Mouse (Mus musculus): ENCODE measurements at regions not wholly inside any gene's neighbourhood (a gene's known extent, or its start where the extent isn't known, plus 50 kb on each side); places are given as distances from the start of the nearest gene placed in this dataset.

DNA sequence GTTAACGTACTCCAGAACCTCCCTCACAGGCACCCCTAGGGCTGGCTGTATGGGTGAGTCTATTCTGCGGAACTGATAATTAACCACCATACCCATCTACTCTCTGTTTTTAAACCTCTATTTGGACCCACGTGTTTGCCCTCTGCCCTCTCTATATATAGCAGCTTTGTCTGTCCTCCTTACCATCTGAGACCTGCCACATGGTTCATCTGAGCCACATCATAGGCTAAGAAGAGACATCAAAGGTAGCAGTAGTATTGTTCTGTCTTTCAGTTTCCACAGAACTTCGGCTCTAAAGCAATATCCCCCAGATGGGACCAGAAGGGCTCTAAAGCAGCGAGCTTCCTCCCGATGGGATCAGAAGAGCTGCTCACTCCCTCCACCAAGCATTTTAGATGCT is 281.7 kb upstream of the Xylt1 start:
- DNase-seq (ENCODE audit: low read depth in 1 of 2, low spot score in 2 of 2): no peak

DNA sequence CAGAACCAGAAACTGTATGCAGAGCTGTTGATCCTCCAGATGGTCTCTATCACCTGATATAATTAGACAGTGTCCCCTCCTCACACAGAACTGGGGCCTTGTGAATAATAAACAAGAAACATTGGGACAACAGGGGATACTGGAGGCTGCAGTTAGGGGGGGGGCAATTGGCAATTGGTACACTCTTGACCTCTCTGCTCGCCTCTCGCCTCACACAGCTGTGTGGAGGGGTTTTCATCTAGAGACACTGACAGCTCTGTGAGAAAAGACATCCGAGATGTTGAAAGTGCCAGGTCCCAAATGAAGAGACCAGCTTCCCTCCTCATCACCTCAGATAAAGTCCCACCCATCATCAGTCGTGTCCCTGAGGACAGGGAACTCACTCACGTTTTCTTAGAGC is 277.7 kb upstream of the Xylt1 start:
- DNase-seq (ENCODE audit: low read depth in 1 of 2, low spot score in 2 of 2): no peak

DNA sequence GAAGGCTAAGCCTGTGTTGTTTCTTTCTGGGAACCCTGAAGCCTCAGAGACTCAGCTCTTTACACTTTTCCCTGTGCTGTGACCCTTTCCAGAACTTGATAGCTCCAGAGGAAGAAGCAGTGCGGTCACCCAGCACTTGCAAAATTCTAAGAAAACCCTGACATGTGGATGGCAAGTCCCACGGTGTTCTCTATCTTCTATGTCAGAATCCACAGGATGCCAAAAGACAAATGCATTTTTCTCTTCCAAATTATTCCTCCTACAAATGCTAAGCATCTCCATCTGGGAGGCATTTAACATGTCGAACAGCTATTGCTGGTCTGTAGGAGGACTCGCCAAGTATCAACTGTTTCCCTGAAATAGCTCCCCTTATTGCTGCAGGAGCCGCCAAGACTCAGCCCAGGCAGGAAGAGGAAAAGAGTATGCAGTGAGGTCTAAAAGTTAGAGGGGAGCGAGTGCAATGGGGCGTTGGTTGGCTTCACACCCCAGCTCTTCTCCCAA is 274.0 kb upstream of the Xylt1 start:
- no peak for DNase-seq (ENCODE audit: low read depth in 1 of 2, low spot score in 2 of 2)

DNA sequence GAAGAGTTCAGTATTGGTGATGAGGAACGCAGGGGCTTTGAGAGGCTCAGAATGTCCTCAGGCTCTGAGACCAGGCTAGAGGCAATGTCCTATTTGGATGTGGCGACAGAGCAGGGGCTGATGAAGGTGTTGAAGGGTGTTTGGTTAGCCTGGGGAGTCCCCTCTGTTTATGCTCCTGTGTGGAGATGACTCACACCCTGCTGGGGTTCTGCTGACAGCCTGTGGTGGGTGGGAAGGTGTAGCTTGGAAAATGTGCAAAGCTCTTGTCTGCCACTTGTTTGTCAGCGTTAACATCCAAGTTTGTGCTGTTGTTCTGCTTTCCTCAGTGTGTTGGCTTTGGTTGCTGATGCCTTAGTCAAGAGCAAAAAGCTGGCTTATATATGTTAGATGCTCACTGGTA is 272.4 kb upstream of the Xylt1 start:
- no peak for DNase-seq (ENCODE audit: low read depth in 1 of 2, low spot score in 2 of 2)

GRCm38 (mm10) chr7:117127728-117128127 is 253.1 kb upstream of the Xylt1 start:
- DNase-seq (ENCODE audit: low read depth in 1 of 2, low spot score in 2 of 2): no peak

DNA sequence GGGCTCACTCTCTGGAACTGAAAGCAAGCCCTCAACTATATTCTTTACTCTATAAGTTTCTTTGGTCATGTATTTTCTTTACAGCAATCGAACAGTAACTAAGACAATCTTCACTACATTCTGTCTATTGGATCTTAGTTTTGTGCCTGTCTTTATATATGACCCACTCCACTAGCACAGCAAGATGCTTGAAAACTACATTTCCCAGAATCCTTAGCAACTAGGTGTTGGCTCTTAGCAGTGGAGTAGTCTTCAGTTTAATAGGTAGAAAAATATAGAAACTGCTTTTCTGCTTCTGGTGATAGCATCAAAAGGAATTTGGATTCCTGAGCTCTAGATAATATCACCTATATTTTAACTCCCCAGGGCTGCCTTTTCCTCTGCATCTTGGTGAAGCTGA is 245.9 kb upstream of the Xylt1 start:
- DNase-seq (ENCODE audit: low read depth in 1 of 2, low spot score in 2 of 2): no peak

DNA sequence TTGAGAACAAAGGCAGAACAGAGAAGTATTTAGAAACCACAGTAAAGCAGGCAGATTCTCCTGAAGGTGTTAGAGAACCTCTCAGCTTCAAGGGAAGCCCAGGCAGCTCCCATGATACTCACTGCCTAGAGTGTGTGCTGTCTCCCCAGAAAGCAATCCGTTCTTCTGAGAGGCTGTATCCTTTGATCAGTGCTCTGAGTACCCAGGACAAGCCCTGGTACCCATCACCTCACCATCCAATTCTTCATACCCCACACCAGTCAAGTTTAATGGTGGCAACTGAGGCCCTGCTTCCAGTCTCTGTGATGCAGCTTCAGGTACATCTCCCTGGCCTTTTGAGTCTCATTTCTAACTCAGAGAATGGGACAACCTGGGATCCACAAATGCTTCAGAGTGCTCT is 242.1 kb upstream of the Xylt1 start:
- DNase-seq (ENCODE audit: low read depth in 1 of 2, low spot score in 2 of 2): no peak

DNA sequence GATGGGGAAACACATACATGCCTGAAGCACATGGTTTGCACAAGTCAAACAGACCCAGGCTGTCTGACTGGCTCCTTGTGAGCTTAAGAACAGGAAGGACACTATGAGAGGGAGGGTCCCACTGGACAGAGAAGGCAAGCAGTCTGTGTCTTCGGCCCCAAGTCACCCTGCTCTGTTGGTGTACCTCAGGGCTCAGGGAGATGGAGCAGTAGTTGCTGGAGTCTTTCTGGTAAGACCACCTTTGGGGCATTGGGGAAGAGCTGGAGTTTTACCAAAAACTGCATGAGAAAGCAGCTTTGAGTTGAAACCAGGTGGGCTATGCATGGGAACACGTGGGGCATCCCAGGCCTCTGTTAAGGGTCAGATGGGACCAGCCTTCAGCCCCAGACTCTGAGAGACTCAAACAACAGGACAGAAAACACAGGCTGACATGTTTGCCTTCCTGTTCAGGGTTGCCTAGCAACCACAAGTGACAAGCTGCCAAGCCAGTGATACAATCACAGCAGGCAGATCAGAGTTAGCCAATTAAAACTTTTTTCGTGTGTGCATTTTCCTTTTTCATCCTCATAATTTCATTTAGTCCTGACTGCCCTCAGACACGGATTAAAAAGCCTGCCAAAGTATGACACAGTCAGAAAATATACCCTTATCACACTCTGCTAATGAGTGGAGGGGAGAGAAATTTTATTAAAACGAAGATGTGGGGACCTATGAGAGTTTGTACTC is 241.4 kb upstream of the Xylt1 start:
- no peak for DNase-seq (ENCODE audit: low read depth in 1 of 2, low spot score in 2 of 2)

DNA sequence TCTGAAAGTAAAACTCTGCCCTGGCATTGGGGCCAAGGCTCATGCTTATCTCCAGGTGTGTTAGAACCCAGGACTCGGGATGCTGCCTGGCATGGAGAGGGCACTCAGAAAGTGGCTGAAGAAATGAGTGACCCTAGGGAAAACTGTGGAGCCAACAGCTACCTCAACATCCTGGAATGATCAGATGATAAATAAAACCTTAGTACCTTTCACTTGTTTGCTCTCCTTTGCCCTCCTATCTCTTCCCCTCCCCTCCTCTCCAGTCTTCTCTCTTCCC is 240.9 kb upstream of the Xylt1 start:
- no peak for DNase-seq (ENCODE audit: low read depth in 1 of 2, low spot score in 2 of 2)

DNA sequence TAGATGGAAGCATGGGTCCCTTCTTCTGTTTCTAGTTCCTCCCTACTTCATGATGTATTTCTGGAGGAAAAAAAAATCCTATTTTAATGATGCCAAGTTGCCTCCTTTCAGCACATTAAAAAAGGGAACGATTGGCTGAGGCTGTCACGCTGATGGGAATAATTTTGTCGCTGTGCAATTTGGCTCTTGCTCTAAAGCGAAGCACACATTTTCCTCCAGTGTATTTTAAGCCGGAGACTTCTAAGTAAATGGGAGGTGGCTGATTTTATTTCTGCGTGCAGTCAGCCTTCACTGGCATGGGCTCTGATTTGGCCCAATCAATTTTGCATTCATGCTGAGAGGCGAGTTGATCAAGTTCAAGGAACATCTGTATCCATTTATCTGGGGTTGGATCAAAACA is 234.0 kb upstream of the Xylt1 start:
- DNase-seq (ENCODE audit: low read depth in 1 of 2, low spot score in 2 of 2): no peak

DNA sequence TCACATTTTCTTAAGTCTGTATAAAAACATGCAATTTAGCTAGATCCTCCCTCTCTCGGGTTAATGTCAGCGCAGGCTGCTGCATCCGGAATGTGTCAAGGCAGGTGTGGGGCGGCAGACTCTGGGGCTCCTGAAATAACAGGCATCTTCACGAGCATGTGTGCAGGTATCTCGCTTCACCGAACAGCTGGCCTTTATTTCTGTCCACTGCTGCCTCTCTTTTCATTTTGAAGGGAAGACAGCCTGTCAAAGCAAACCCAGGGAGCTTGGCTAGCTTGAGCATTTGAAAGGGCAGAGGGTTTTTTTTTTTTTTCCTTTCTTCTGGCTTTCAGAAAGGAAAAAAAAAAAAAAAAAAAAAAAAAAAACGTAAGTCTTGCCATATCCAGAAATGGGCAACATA is 230.4 kb upstream of the Xylt1 start:
- DNase-seq (ENCODE audit: low read depth in 1 of 2, low spot score in 2 of 2): no peak

- DNase-seq (ENCODE audit: low read depth in 1 of 2, low spot score in 2 of 2): no peak
These were observed 226.8 kb upstream of the Xylt1 start for GRCm38 (mm10) chr7:117153826-117154550.

DNA sequence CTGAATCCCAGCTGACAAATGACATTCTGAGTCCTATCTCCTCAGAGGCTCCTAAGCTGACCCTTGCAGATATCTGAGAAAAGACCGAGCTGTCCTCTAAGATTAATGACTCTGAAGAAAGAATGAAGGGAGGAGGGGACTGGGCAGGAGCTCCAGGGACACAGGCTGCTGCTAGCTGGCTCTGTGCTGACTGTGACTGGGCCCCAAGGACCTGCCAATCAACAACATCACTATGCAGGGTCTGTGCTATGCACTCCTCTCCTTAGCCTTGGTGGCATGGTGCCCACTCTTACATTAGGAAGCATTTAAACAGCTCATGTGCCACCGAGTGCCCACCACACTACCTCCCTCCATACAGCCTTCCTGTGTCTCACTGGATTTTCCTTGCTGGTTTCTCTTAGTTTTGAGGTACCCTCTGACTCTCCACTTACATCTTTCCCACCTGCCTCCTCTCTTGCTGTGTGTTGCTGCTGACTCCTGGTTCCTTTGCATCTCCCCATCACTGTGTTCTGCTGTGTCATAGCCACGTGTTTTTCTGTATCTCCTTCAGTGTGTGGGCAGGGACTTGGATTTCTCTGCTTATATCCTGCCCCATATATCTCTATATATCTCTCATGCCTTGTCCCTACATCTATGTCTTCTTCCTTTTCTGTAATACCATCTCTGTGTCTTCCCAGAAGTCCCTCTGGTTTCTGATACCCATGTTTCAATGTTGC is 219.4 kb upstream of the Xylt1 start:
- DNase-seq (ENCODE audit: low read depth in 1 of 2, low spot score in 2 of 2): no peak

DNA sequence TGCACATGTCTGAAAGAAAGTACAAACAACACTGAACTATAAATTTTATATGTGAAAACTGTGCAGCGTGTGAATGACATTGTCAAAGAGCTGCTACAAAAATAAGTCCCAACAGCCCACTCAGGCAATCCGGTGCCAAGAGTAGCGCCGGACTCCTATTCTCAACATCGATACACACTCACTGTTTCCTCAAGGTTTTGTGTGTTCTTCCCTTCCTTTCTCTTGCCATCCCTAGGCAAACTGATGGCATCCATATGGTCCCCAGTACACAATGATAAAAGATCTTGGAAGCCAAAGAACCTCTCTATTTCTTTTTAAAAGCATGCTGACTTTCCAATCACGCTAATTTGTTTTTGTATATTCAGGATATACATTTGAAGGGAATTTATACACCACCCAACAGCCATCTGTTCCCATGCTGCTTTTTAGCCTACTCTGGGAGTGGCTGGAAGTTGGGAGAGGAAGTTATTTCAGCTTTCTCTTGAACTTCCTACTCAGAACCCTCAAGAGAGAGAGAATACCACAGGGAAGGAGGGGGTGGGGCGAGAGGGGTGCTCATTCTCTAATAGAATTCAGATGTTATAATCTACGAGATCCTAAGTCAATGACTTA is 205.9 kb upstream of the Xylt1 start:
- no peak for DNase-seq (ENCODE audit: low read depth in 1 of 2, low spot score in 2 of 2)

DNA sequence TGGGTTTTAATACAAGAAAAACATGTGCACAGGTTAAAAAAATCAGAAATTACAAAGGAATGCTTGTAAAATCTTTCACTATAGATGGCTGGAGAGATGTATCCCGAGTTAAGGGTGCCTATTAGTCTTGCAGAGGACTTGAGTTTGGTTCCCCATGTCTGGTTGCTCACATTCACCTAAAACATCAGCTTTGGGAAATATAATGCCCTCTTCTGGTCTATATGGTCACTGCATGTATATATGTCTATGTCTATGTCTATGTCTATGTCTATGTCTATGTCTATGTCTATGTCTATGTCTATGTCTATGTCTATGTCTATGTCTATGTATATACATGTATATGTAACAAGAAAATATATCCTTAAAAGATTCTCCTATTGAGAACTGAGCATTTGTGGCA is 196.8 kb upstream of the Xylt1 start:
- no peak for DNase-seq (ENCODE audit: low read depth in 1 of 2, low spot score in 2 of 2)

- DNase-seq (ENCODE audit: low read depth in 1 of 2, low spot score in 2 of 2): no peak
These were observed 194.9 kb upstream of the Xylt1 start for GRCm38 (mm10) chr7:117185891-117186290.

DNA sequence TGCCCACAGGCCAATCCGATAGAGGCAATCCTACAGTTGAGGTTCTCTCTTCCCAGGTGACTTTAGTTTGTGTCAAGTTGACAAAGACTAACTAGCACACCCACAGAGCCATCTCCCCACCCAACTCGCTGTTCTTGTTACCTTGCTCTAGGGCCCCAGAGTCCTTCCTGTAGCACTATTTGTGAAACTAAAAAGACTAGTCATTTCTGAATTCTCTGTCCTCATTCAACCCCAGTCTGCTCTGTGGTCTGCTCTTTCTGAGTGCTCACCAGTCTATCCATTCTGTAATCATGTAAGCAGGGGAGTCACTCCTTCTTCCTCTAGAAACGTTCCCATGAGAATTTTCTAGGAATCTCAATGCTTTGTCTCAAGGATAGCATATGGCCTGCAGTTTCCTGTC is 184.2 kb upstream of the Xylt1 start:
- no peak for DNase-seq (ENCODE audit: low read depth in 1 of 2, low spot score in 2 of 2)

GRCm38 (mm10) chr7:117226294-117226693 is 154.5 kb upstream of the Xylt1 start:
- no peak for DNase-seq (ENCODE audit: low read depth in 1 of 2, low spot score in 2 of 2)

- DNase-seq (ENCODE audit: low read depth in 1 of 2, low spot score in 2 of 2): no peak
These were observed 151.2 kb upstream of the Xylt1 start for GRCm38 (mm10) chr7:117229619-117230018.

DNA sequence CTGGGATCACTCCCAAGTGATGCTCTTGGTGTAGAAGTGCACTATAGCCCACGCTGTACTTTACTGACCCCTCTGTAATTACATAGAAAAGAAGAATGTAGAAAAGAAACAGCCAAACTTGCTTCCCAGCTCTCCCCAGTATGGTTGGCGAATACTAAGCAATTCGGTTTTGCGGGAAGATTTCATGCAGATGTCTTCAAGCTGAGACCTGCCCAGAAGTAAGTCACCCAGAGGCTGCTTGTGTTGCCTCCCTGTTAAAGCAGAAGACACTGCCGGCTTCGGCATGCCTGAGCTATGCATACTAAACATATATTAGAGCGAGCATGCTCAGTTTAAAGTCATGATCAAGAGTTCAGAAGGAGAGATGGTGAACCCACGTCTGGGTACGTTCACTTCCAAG is 124.0 kb upstream of the Xylt1 start:
- no peak for DNase-seq (ENCODE audit: low read depth in 1 of 2, low spot score in 2 of 2)

GRCm38 (mm10) chr7:117258557-117258956 is 122.2 kb upstream of the Xylt1 start:
- DNase-seq (ENCODE audit: low read depth in 1 of 2, low spot score in 2 of 2): no peak

DNA sequence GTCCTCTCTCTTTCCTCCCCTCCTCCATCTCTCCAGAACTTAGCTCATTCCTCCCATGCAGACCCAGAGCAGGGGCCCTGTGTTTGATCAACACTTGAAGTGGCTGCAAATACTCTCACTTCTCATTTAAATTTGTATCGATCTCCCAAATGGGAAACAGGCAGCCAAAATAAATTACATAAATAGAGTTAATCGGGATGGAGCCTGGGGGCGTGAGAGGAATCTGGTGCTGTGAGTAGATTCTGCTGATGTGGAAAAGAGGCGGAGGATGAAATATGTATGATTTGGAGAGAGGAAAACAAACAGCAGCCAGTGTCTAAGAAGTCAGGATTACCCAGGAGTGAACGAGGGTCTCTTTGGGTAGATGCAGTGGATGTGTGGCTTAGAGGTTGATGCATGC is 121.6 kb upstream of the Xylt1 start:
- no peak for DNase-seq (ENCODE audit: low read depth in 1 of 2, low spot score in 2 of 2)

All from monocyte, adult 2 months (primary cell).